Mouse (Mus musculus) left cerebral cortex, adult 8-10 months (tissue): ENCODE results near the gene Crtac1. TPM values are rescaled to one million over a fixed set of nuclear protein-coding genes. Genes with fewer than 3 reads are reported as not detected.

ENCODE experiments used
- DNase-seq, 2 experiments: peaks; one replicate each; pipeline ENCODE4 v3.0.0; 2022; ENCODE audit warnings: low spot score in 2 of 2
- total RNA-seq, 4 experiments: library from RNA; stranded (reverse); gene quantifications; 2 replicates each; pipeline ENCODE4 v1.2.4; 2022

The Crtac1 gene
- total RNA-seq, 4 experiments from 2014 or later: 52.0 to 64.1 (median 55.9) TPM

DNA sequence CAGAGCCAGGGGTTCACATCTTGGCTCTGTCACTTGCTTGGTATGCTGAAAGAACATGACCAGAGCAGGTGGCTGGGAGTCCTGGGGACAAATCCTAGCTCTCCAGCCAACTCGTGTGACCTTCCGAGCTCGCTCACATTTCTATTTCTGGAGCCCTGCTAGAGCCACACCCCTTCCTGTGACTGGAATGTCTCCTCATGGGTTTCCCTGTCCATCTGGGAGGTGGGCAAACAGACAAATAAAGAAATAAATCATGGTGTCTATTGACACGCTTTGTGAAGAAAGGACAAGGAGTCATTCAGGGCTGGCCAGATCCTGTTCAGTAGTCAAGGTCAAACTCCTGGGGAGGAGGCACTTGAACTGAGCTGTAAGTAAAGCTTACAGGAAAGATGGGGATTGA, 143.2 kb downstream of the Crtac1 start:
- no peak for DNase-seq

DNA sequence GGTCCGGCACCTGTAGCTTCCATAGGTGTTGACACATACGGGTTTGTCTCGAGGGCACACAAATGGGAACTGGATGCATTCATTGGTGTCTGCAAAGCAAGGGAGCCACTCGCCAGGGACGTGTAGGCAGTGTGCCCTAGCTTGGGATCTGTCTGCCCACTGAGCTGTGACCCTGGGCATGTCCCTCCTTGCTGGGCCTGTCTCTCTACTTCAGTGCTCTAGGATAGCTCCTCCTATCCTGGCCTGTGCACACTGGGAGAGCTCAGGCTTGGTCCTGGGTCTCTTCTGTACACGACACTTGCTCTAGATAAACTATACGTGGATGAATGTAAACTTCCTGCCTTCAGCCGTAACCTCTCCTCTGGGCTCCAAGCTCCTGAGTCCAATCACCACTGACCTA, 147.4 kb downstream of the Crtac1 start:
- DNase-seq: no peak

- DNase-seq: no peak
Observed at GRCm38 (mm10) chr19:42279611-42280010, 152.0 kb downstream of the Crtac1 start.

GRCm38 (mm10) chr19:42278461-42278860, 153.1 kb downstream of the Crtac1 start:
- no peak for DNase-seq

- DNase-seq: no peak
Observed at GRCm38 (mm10) chr19:42277288-42277687, 154.3 kb downstream of the Crtac1 start.

DNA sequence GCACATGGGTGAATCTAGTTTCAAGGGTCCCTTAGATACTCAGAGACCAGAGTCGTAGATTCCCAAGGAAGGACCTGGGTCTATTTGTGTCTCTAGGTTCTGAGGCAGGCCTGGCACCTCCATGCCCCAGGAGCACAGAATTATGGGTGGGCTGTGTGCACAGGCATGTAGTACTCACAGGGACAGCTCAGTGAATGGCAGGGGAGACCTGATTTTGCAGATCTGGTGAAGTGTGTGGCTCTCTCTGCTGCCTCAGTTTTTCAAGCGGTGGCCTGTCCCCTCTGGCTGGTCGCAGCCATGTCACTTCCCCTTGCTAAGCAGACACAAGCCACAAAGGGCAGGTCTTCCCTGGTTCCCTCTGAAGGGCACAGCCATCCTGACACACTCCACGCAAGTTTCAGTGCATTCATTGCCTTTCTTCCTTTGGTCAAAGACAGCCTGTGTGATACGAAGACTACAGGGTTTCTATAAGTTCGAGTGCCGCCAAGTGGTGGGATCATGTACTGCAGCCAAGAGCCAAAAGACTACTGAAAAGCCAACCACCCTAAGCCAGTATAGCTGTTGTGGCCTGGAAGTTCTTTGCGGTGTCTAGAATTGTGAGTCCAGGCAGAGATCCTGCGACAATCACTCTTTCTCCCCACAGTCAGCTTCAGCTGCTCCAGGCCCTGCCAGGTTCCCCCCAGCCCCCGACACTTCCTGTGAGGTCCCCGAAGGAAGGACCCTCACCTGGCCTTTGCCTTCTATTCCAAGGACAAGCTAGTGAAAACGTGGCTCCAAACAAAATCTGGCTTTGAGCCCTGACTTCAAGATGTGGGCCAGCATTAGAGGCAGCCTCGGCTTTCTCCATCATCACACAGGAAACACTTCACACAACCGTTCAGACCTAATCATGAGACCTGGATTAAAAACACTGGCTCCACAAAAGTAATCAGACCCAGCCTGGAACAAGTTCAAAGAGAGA, 159.3 kb downstream of the Crtac1 start:
- peak; percentile 74 to 98 for DNase-seq

DNA sequence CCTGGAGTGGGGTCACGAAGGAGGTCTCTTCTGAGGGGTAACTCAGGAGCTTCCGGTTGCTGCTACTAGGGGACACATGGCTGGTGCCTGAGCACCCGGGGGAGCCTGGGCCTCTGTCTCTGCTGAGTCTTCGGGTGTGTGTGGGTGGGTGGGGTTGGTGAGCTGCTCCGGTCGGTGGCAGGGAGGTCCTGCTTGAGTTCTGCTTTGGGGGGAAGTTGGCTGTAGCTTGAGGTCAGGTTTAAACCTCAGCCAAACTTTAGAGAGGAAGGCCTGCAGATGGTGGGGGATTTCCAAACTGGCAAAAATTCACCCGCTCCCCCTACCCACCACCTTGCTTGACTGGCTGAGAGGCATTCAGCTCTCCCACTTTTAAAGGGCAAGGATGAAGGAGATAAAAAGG, 160.4 kb downstream of the Crtac1 start:
- no peak for DNase-seq

GRCm38 (mm10) chr19:42270119-42270518, 161.5 kb downstream of the Crtac1 start:
- DNase-seq: no peak

GRCm38 (mm10) chr19:42268337-42268736, 163.2 kb downstream of the Crtac1 start:
- no peak for DNase-seq

DNA sequence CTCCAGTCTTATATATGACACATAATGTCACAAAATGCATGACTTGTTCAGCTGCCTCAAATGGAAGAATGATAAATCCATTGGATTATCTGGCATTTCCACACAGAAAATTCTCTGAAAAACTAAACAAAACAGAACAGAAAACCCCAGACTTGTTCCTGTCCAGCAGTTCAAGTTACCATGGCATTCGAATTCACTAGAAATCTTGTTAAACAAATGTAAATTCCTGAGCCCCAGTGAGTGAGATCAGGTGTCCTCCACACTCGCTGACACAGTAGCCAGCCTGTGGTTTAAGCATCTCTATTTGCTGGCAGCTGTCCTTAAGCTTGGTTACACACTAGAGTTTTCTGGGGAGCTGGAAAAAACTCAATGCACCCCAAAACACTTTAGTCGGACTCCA, 168.1 kb downstream of the Crtac1 start:
- DNase-seq: no peak

GRCm38 (mm10) chr19:42260486-42260885, 171.1 kb downstream of the Crtac1 start:
- no peak for DNase-seq

- peak in 1 of 2 experiments; percentile 65 for DNase-seq
Observed at GRCm38 (mm10) chr19:42258596-42258995, 173.0 kb downstream of the Crtac1 start.

DNA sequence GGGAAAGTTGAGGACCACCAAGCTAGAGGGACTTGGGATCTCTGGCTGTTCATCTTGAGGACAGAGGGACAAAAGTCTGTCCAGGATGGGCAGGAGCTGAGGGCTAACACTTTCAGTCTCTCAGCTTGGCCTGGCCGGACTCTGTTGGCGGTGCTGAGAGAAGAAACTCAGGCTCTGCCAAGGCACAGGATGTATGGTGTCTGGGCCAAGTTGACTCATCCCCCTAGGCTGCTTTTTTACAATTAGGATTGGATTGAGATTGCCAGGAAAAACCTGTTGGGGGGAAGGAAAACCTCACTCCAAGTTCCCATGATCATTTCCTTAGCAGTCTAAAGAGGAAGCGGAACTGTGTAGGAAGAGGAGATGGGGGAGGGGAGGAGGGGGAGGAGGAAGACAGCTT, 173.6 kb downstream of the Crtac1 start:
- no peak for DNase-seq

DNA sequence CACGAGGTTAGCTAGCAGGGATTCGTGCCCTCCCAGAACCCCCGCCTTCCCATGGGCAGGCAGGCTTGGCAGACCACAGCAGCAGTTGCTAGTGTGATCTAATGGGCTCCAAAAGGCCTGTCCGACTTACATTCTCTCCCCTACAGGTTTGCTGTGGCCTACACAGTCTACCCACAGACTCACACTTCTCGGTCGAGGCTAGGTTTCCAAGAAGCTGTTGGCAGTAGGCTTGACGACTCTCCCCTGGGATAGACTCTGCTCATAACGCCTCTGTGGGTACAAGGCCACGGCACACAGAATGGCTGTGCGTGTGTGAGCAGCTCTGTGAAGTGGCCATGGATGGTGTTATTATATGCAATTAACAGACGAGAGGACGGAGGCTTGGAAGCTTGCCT, 174.3 kb downstream of the Crtac1 start:
- no peak for DNase-seq

DNA sequence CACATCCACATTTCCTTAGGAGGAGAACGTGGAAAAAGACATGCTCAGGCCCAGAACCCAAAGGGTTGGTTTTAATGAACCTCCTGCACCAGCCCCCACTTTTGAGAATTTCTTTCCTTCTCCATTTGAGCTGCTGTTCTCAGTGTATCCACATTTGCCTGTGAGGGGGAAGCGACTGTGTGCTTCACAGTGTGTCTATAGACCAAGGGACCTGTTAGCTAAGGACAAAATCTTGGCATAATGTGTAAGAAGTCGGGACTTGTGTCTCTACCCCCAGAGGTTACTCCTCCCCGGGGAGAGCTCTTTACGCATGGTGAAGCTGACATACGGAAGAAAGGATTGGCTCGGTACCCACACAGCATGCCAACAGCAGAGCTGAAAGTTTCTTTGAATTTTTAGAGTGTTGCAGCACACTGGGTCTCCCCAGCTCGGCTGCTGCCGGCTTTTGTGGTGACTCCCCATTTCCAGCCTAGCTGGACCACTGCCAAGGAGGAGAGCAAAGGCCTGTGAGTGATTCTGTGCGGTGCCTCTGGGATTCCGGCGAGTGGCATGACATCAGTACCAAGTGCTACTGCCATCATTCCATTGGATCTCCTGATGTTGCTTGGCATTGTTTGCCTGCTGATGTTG, 174.9 kb downstream of the Crtac1 start:
- DNase-seq: peak in 1 of 2 experiments; percentile 49

DNA sequence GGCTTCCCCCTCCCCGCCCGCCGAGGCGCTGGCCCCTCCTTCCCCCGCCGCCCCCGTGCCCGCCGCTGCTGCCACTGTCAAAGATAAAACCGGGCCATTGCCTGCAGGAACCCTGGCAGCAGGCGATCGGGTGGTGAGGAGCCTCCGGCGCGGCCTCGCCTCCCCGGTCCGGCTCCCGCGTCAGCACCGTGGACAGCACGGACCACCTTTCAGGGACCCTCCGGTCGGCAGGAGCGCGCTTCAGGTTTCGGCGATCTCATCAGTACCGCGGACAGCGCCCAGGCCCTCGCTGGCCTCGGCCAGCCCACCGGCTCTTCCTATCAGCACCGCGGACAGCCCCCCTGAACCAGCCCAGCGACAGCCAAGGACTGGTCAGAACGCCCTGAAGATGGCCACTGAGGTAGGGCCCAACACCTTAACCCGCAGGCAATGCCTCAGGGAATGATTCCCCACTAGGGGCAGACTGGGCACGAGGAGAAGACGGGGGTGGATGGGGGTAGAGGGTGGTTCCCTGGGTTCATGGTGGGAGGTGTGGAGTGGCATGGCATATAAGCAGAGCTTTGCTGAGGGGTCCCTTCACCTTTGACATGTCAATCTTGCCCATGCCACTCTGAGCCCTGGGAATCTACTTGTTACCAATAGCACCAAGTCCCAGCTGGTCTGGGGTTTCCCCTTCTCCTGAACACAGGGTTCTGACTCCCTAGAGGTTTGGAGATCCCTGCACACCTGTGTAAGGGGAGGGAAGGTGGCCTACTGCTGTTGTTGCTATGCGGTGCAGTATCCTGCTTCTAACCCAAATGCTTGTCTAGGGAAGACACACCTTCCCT, 175.6 kb downstream of the Crtac1 start:
- DNase-seq: peak in 1 of 2 experiments; percentile 43

GRCm38 (mm10) chr19:42255438-42255783, 176.2 kb downstream of the Crtac1 start:
- DNase-seq: peak in 1 of 2 experiments; percentile 54

- no peak for DNase-seq
Observed at GRCm38 (mm10) chr19:42249976-42250914, 181.3 kb downstream of the Crtac1 start.

DNA sequence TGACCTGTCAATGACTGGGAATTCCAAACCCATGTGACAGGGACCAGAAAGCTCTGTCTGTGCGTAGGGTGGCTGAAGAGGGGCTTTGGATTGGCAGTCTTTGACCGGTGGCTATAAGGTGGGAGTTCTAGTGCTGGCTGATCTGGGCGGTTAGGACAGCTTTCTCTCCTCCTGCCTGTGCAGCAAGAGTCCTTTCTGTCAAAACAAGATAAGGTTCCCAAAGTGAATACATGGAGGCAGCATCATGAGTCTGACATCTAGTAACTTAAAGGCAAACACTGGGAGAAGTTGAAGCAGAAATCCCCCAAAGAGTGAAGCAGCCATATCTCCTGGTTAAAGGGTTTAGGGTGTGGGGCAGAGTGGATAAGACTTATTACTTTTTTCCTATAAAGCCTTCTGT, 184.1 kb downstream of the Crtac1 start, which contains the start of gene Golga7b:
Gene Golga7b, plus strand, starts transcription at position 56 of the 400 bp plus-strand sequence.
- DNase-seq: no peak

DNA sequence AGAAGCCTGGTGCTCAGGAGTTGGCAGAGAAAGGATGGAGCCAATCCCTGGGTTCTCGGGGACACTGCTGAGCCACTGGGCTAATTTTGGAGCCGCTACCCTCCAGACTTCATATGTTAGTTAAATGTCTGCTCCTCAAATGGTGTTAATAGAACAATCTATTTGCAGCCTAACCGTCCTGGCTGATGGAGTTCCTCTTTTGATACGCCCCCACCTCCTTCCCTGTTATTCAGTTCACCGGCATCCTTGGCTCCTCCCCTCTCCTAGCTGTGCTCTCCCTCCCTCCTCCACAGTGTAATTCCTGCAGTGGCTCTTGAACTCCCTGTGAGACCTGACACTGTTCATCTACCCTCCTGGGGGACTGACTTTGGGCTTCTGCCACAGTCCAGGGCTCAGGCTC, 185.0 kb downstream of the Crtac1 start:
- DNase-seq: no peak

DNA sequence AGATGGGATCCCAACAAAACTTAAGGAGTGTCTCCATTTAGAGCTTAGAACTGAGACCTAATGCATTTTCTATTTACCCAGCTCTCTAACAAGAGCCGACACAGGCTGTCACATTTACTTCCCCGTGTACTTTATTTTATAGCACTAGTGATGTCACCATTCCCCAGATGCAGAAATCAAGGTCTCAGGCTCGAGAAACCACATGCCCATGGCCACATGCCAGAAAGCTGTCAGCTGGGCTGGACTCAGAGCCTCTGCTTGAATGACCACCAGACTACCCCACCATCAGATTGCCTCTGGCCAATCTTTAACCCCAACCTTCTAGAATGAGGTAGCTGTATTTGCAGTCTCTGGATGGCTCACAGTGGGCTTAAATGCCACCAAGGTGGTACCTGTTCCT, 188.2 kb downstream of the Crtac1 start:
- no peak for DNase-seq
